Mouse (Mus musculus): ENCODE data around the gene Gm10271.

The Gm10271 gene

GRCm38 (mm10) chr10:116972509-116972908 lies at the start of gene Gm10271:
Gene Gm10271 (minus strand): TSS chr10:116972609.
- DNase-seq (ENCODE audit: low spot score) = no peak

- peak; percentile 89 for DNase-seq (ENCODE audit: low spot score)
These were observed 48.8 kb upstream of the Gm10271 start for GRCm38 (mm10) chr10:117021020-117021754.

- peak; percentile 30 for DNase-seq (ENCODE audit: low spot score)
These were observed 46.0 kb upstream of the Gm10271 start for GRCm38 (mm10) chr10:117018281-117018840.

GRCm38 (mm10) chr10:117014565-117014964 lies 42.2 kb upstream of the Gm10271 start:
- DNase-seq (ENCODE audit: low spot score) = no peak

- DNase-seq (ENCODE audit: low spot score) = peak; percentile 71
These were observed 41.4 kb upstream of the Gm10271 start for GRCm38 (mm10) chr10:117013689-117014390.

GRCm38 (mm10) chr10:117011047-117011446 lies 38.6 kb upstream of the Gm10271 start:
- no peak for DNase-seq (ENCODE audit: low spot score)

GRCm38 (mm10) chr10:117009691-117010090 lies 37.3 kb upstream of the Gm10271 start:
- no peak for DNase-seq (ENCODE audit: low spot score)

GRCm38 (mm10) chr10:117005707-117006464 lies 33.5 kb upstream of the Gm10271 start:
- DNase-seq (ENCODE audit: low spot score) = no peak

- no peak for DNase-seq (ENCODE audit: low spot score)
These were observed 32.3 kb upstream of the Gm10271 start for GRCm38 (mm10) chr10:117004695-117005094.

GRCm38 (mm10) chr10:117000975-117001374 lies 28.6 kb upstream of the Gm10271 start:
- DNase-seq (ENCODE audit: low spot score) = no peak

- DNase-seq (ENCODE audit: low spot score) = no peak
These were observed 26.5 kb upstream of the Gm10271 start for GRCm38 (mm10) chr10:116998716-116999455.

GRCm38 (mm10) chr10:116996236-116996600 lies 23.8 kb upstream of the Gm10271 start:
- no peak for DNase-seq (ENCODE audit: low spot score)

- no peak for DNase-seq (ENCODE audit: low spot score)
These were observed 23.3 kb upstream of the Gm10271 start for GRCm38 (mm10) chr10:116995584-116996235.

GRCm38 (mm10) chr10:116995162-116995561 lies 22.8 kb upstream of the Gm10271 start:
- peak; percentile 10 for DNase-seq (ENCODE audit: low spot score)

GRCm38 (mm10) chr10:116993971-116994370 lies 21.6 kb upstream of the Gm10271 start:
- no peak for DNase-seq (ENCODE audit: low spot score)

GRCm38 (mm10) chr10:116986264-116987082 lies 14.1 kb upstream of the Gm10271 start, which contains the start of gene Best3:
Gene Best3 (plus strand): TSS chr10:116986314.
- no peak for DNase-seq (ENCODE audit: low spot score)

GRCm38 (mm10) chr10:116984836-116985235 lies 12.4 kb upstream of the Gm10271 start:
- DNase-seq (ENCODE audit: low spot score) = no peak

- no peak for DNase-seq (ENCODE audit: low spot score)
These were observed 10.1 kb upstream of the Gm10271 start for GRCm38 (mm10) chr10:116982526-116982925.

- DNase-seq (ENCODE audit: low spot score) = peak; percentile 54
These were observed 8.5 kb upstream of the Gm10271 start for GRCm38 (mm10) chr10:116980888-116981287.

- no peak for DNase-seq (ENCODE audit: low spot score)
These were observed 7.9 kb upstream of the Gm10271 start for GRCm38 (mm10) chr10:116980273-116980672.

All from embryo, embryonic 10.5 days (tissue).